Mouse (Mus musculus) kidney, postnatal 0 days (tissue): Measurements from ENCODE around the gene Padi2. TPM values are rescaled to one million over a fixed set of nuclear protein-coding genes. Genes with fewer than 3 reads are reported as not detected.

Experiments
- ATAC-seq: fragments of 200-750 bp; cut with Nextera tagmentation; replicated peaks from 2 replicates; pipeline ENCODE4 v1.8.0; 2017; ENCODE audit warnings: low read depth, moderate number of reproducible peaks, moderate TSS enrichment, moderate library complexity; ENCODE audit not compliant: low FRiP score
- DNase-seq: peaks from one replicate; pipeline ENCODE4 v3.0.0-alpha.2; 2016; ENCODE audit warnings: low spot score
- H3K27ac ChIP-seq: fragments of 300-500 bp; sonication (generic); 2 replicates; pipeline ENCODE4 v1.5.1; 2014; ENCODE audit warnings: mild to moderate bottlenecking
- H3K27me3 ChIP-seq: fragments of 300-500 bp; sonication (generic); 2 replicates; pipeline ENCODE4 v1.6.1; 2014; ENCODE audit warnings: low read length, mixed read lengths; ENCODE audit not compliant: insufficient read depth
- H3K36me3 ChIP-seq: fragments of 300-500 bp; sonication (generic); 2 replicates; pipeline ENCODE4 v1.6.1; 2014; ENCODE audit warnings: low read length, mixed read lengths; ENCODE audit not compliant: insufficient read depth
- H3K4me1 ChIP-seq: fragments of 300-500 bp; sonication (generic); replicated peaks from 2 replicates; pipeline ENCODE4 v1.6.1; 2014; ENCODE audit warnings: antibody characterized with exemption, low read length, mixed read lengths; ENCODE audit not compliant: insufficient read depth
- H3K4me2 ChIP-seq: fragments of 300-500 bp; sonication (generic); 2 replicates; pipeline ENCODE4 v1.6.1; 2014; ENCODE audit warnings: mild to moderate bottlenecking, low read length, moderate library complexity, mixed read lengths
- H3K4me3 ChIP-seq: fragments of 300-500 bp; sonication (generic); replicated peaks from 2 replicates; pipeline ENCODE4 v1.5.1; 2014; ENCODE audit warnings: low read depth, low read length
- H3K9ac ChIP-seq: fragments of 300-500 bp; sonication (generic); 2 replicates; pipeline ENCODE4 v1.6.1; 2014; ENCODE audit warnings: low read depth, low read length
- H3K9me3 ChIP-seq: fragments of 300-500 bp; sonication (generic); replicated peaks from 2 replicates; pipeline ENCODE4 v1.6.1; 2016; ENCODE audit warnings: low read length, inconsistent platforms, mixed read lengths
- CTCF ChIP-seq: IDR thresholded peaks from 2 replicates; pipeline ENCODE4 v1.5.1; 2016; ENCODE audit warnings: antibody characterized with exemption, low read depth, mild to moderate bottlenecking, moderate library complexity
- WGBS: fragments of 180-500 bp; shearing (Covaris S2); extraction: QIAGEN DNeasy Blood & Tissue Kit; methylation state at CpG from one replicate; pipeline ENCODE4 v1.1.7; 2014; 5-methylcytosine and 5-hydroxymethylcytosine counted together
- polyA plus RNA-seq: library from polyadenylated mRNA; unstranded; fragments of >200 nt; fragmentation: Nextera tagmentation; extraction: Ambion mirVana; gene quantifications from 2 replicates; pipeline ENCODE4 v1.2.1, GENCODE M21; 2015

The Padi2 gene
- polyA plus RNA-seq, 1 experiment from 2014 or later: 21.1 TPM

- no peaks in the 10 kb centered on the region for H3K27me3 ChIP-seq
- H3K4me1 ChIP-seq: 0 out of 2 replicates have a peak, but pooled peaks cover 3% of the 10 kb centered on the region
- ATAC-seq: no peak
- no peaks in the 10 kb centered on the region for H3K9me3 ChIP-seq
- WGBS: 64% methylated on average over 6 of the region's 6 CpGs
- no peak for TF ChIP-seq CTCF
- H3K4me3 ChIP-seq: no peak overlapping the region
- no peak overlapping the region for H3K9ac ChIP-seq
- no peak overlapping the region for H3K4me2 ChIP-seq
- no peaks in the 10 kb centered on the region for H3K36me3 ChIP-seq
- no peak overlapping the region for H3K27ac ChIP-seq
- no peak for DNase-seq
These were observed 8.6 kb downstream of the Padi2 start for GRCm38 (mm10) chr4:140914731-140915131.

- DNase-seq: no peak
- no peaks in the 10 kb centered on the region for H3K27me3 ChIP-seq
- no peak for TF ChIP-seq CTCF
These were observed 9.1 kb downstream of the Padi2 start for GRCm38 (mm10) chr4:140915235-140915634.

GRCm38 (mm10) chr4:140916296-140916695 lies 10.2 kb downstream of the Padi2 start:
- H3K4me2 ChIP-seq: no peak overlapping the region
- DNase-seq: no peak
- H3K27me3 ChIP-seq: no peaks in the 10 kb centered on the region
- no peaks in the 10 kb centered on the region for H3K4me1 ChIP-seq
- no peaks in the 10 kb centered on the region for H3K36me3 ChIP-seq
- no peak overlapping the region for H3K27ac ChIP-seq
- no peak overlapping the region for H3K4me3 ChIP-seq
- no peak overlapping the region for H3K9ac ChIP-seq
- TF ChIP-seq CTCF: no peak
- H3K9me3 ChIP-seq: no peaks in the 10 kb centered on the region
- ATAC-seq: no peak
- WGBS: 87% methylated on average over 5 of the region's 5 CpGs

More at GRCm38 (mm10) chr4:140915235-140915634, 9.1 kb downstream of the Padi2 start:
- H3K4me3 ChIP-seq: no peak overlapping the region
- no peak overlapping the region for H3K27ac ChIP-seq
- H3K9me3 ChIP-seq: no peaks in the 10 kb centered on the region
- 81% methylated on average over 3 of the region's 3 CpGs for WGBS
- no peak overlapping the region for H3K4me2 ChIP-seq
- no peak for ATAC-seq
- no peaks in the 10 kb centered on the region for H3K36me3 ChIP-seq
- 0 out of 2 replicates have a peak, but pooled peaks cover 3% of the 10 kb centered on the region for H3K4me1 ChIP-seq
- H3K9ac ChIP-seq: no peak overlapping the region

- Histone ChIP-seq H3K27ac (no peak overlapping the region), H3K4me1 (no peaks in the 10 kb centered on the region; the same call in 1 of the 2 replicates), H3K4me3 (no peak overlapping the region), H3K9ac (no peak overlapping the region), H3K36me3 (no peaks in the 10 kb centered on the region), H3K4me2 (no peak overlapping the region), H3K9me3 (no peaks in the 10 kb centered on the region), H3K27me3 (no peaks in the 10 kb centered on the region)
- DNase-seq (no peak), ATAC-seq (no peak)
- TF ChIP-seq CTCF: no peak
- WGBS: 93% methylated on average over 9 of the region's 9 CpGs
These were observed 11.3 kb downstream of the Padi2 start for GRCm38 (mm10) chr4:140917451-140917850.

- H3K27me3 ChIP-seq: no peaks in the 10 kb centered on the region
- no peak for TF ChIP-seq CTCF
- 32% methylated on average over 11 of the region's 11 CpGs for WGBS
- H3K27ac ChIP-seq: peak overlapping the region; percentile 42; the same call in 1 of the 2 replicates
- ATAC-seq (peak; percentile 61; the same call in 1 of the 2 replicates), DNase-seq (peak; percentile 67)
- H3K4me2 ChIP-seq: no peak overlapping the region
- H3K4me3 ChIP-seq: no peak overlapping the region
- no peaks in the 10 kb centered on the region for H3K36me3 ChIP-seq
- H3K4me1 ChIP-seq: no peaks in the 10 kb centered on the region; the same call in 1 of the 2 replicates
- H3K9ac ChIP-seq: no peak overlapping the region
- H3K9me3 ChIP-seq: no peaks in the 10 kb centered on the region
These were observed 14.1 kb downstream of the Padi2 start for GRCm38 (mm10) chr4:140919974-140920836.

GRCm38 (mm10) chr4:140922508-140922907 lies 16.4 kb downstream of the Padi2 start:
- 61% methylated on average over 5 of the region's 5 CpGs for WGBS
- ATAC-seq: no peak
- Histone ChIP-seq H3K4me2 (no peak overlapping the region), H3K9ac (no peak overlapping the region), H3K27me3 (no peaks in the 10 kb centered on the region), H3K27ac (no peak overlapping the region), H3K9me3 (no peaks in the 10 kb centered on the region), H3K4me3 (no peak overlapping the region), H3K36me3 (no peaks in the 10 kb centered on the region), H3K4me1 (no peaks in the 10 kb centered on the region; the same call in 1 of the 2 replicates)
- no peak for TF ChIP-seq CTCF
- DNase-seq: no peak
